Mouse (Mus musculus) embryonic facial prominence, embryonic 14.5 days (tissue): ENCODE measurements at regions not wholly inside any gene's neighbourhood (a gene's known extent, or its start where the extent isn't known, plus 50 kb on each side); places are given as distances from the start of the nearest gene placed in this dataset.

Experiments used
- ATAC-seq: fragments of 200-750 bp; cut with Nextera tagmentation; 2 replicates; pipeline ENCODE4 v1.8.0; 2017; ENCODE audit warnings: low read depth, moderate number of reproducible peaks, moderate TSS enrichment
- DNase-seq: peaks from one replicate; pipeline ENCODE4 v3.0.0-alpha.2; 2015; ENCODE audit warnings: low spot score
- H3K27ac ChIP-seq: fragments of 300-500 bp; sonication (generic); replicated peaks from 2 replicates; pipeline ENCODE4 v1.5.1; 2014; ENCODE audit warnings: low read depth, mild to moderate bottlenecking, low read length, moderate library complexity
- H3K27me3 ChIP-seq: fragments of 300-500 bp; sonication (generic); replicated peaks from 2 replicates; pipeline ENCODE4 v1.6.1; 2014; ENCODE audit warnings: low read length; ENCODE audit not compliant: control insufficient read depth, insufficient read depth
- H3K36me3 ChIP-seq: fragments of 300-500 bp; sonication (generic); 2 replicates; pipeline ENCODE4 v1.6.1; 2014; ENCODE audit warnings: low read length, mixed read lengths; ENCODE audit not compliant: control insufficient read depth, insufficient read depth
- H3K4me1 ChIP-seq: fragments of 300-500 bp; sonication (generic); 2 replicates; pipeline ENCODE4 v1.6.1; 2014; ENCODE audit warnings: antibody characterized with exemption, low read length; ENCODE audit not compliant: control insufficient read depth, insufficient read depth
- H3K4me2 ChIP-seq: fragments of 300-500 bp; sonication (generic); 2 replicates; pipeline ENCODE4 v1.6.1; 2014; ENCODE audit warnings: low read depth, mild to moderate bottlenecking, low read length, moderate library complexity, mixed read lengths
- H3K4me3 ChIP-seq: fragments of 300-500 bp; sonication (generic); 2 replicates; pipeline ENCODE4 v1.5.1; 2014; ENCODE audit warnings: low read depth, mild to moderate bottlenecking, low read length
- H3K9ac ChIP-seq: fragments of 300-500 bp; sonication (generic); 2 replicates; pipeline ENCODE4 v1.6.1; 2014; ENCODE audit warnings: low read depth, mild to moderate bottlenecking, low read length, moderate library complexity, mixed read lengths
- H3K9me3 ChIP-seq: fragments of 300-500 bp; sonication (generic); 2 replicates; pipeline ENCODE4 v1.6.1; 2016; ENCODE audit warnings: low read length; ENCODE audit not compliant: control insufficient read depth
- WGBS: fragments of 180-500 bp; shearing (Covaris S2); extraction: QIAGEN DNeasy Blood & Tissue Kit; methylation state at CpG from one replicate; pipeline ENCODE4 v1.1.7; 2014; 5-methylcytosine and 5-hydroxymethylcytosine counted together

GRCm38 (mm10) chr3:52562816-52563215 lies 294.7 kb downstream of the Foxo1 start:
- Histone ChIP-seq H3K9ac (no peak overlapping the region), H3K4me3 (no peak overlapping the region), H3K27ac (no peak overlapping the region), H3K4me1 (no peaks in the 10 kb centered on the region), H3K36me3 (no peaks in the 10 kb centered on the region), H3K4me2 (no peak overlapping the region), H3K9me3 (no peaks in the 10 kb centered on the region), H3K27me3 (no peaks in the 10 kb centered on the region)
- DNase-seq (no peak), ATAC-seq (no peak)
- WGBS, result 57% methylated on average over 5 of the region's 5 CpGs

GRCm38 (mm10) chr3:52559481-52559880 lies 291.3 kb downstream of the Foxo1 start:
- no peaks in the 10 kb centered on the region for H3K36me3 ChIP-seq
- ATAC-seq (no peak), DNase-seq (no peak)
- no peaks in the 10 kb centered on the region for H3K27me3 ChIP-seq
- H3K4me1 ChIP-seq, result no peaks in the 10 kb centered on the region
- H3K4me3 ChIP-seq, result no peak overlapping the region
- H3K4me2 ChIP-seq, result no peak overlapping the region
- no peaks in the 10 kb centered on the region for H3K9me3 ChIP-seq
- no peak overlapping the region for H3K9ac ChIP-seq
- WGBS, result 71% methylated on average over 10 of the region's 10 CpGs
- H3K27ac ChIP-seq, result no peak overlapping the region

GRCm38 (mm10) chr3:52558765-52559164 lies 290.6 kb downstream of the Foxo1 start:
- Histone ChIP-seq H3K27ac (no peak overlapping the region), H3K36me3 (no peaks in the 10 kb centered on the region), H3K4me1 (no peaks in the 10 kb centered on the region), H3K9me3 (no peaks in the 10 kb centered on the region), H3K4me2 (no peak overlapping the region), H3K27me3 (no peaks in the 10 kb centered on the region), H3K9ac (no peak overlapping the region), H3K4me3 (no peak overlapping the region)
- 62% methylated on average over 6 of the region's 6 CpGs for WGBS
- ATAC-seq, result no peak
- DNase-seq, result no peak

GRCm38 (mm10) chr3:52557296-52557695 lies 289.2 kb downstream of the Foxo1 start:
- no peaks in the 10 kb centered on the region for H3K36me3 ChIP-seq
- H3K4me2 ChIP-seq, result no peak overlapping the region
- no peak overlapping the region for H3K4me3 ChIP-seq
- no peak overlapping the region for H3K9ac ChIP-seq
- ATAC-seq, result no peak
- no peaks in the 10 kb centered on the region for H3K4me1 ChIP-seq
- H3K27me3 ChIP-seq, result no peaks in the 10 kb centered on the region
- H3K9me3 ChIP-seq, result no peaks in the 10 kb centered on the region
- no peak for DNase-seq
- 87% methylated on average over 4 of the region's 4 CpGs for WGBS
- H3K27ac ChIP-seq, result no peak overlapping the region

- no peaks in the 10 kb centered on the region for H3K27me3 ChIP-seq
- H3K4me2 ChIP-seq, result no peak overlapping the region
- DNase-seq (peak; percentile 33), ATAC-seq (no peak)
- 66% methylated on average over 6 of the region's 6 CpGs for WGBS
- H3K9me3 ChIP-seq, result no peaks in the 10 kb centered on the region
- no peaks in the 10 kb centered on the region for H3K4me1 ChIP-seq
- H3K36me3 ChIP-seq, result no peaks in the 10 kb centered on the region
- H3K27ac ChIP-seq, result no peak overlapping the region
- H3K4me3 ChIP-seq, result no peak overlapping the region
- no peak overlapping the region for H3K9ac ChIP-seq
Measured at GRCm38 (mm10) chr3:52555038-52555437, 286.9 kb downstream of the Foxo1 start.

- Histone ChIP-seq H3K9me3 (no peaks in the 10 kb centered on the region), H3K27ac (no peak overlapping the region), H3K4me1 (no peaks in the 10 kb centered on the region), H3K36me3 (no peaks in the 10 kb centered on the region), H3K4me3 (no peak overlapping the region), H3K9ac (no peak overlapping the region), H3K27me3 (no peaks in the 10 kb centered on the region), H3K4me2 (no peak overlapping the region)
- DNase-seq, result no peak
- 75% methylated on average over 1 of the region's 1 CpGs for WGBS
- no peak for ATAC-seq
Measured at GRCm38 (mm10) chr3:52554490-52554889, 286.4 kb downstream of the Foxo1 start.

GRCm38 (mm10) chr3:52548201-52548893 lies 280.2 kb downstream of the Foxo1 start:
- ATAC-seq, result no peak
- DNase-seq, result no peak

GRCm38 (mm10) chr3:52546035-52546434 lies 277.9 kb downstream of the Foxo1 start:
- no peak overlapping the region for H3K4me2 ChIP-seq
- no peak overlapping the region for H3K9ac ChIP-seq
- DNase-seq, result no peak
- no peaks in the 10 kb centered on the region for H3K27me3 ChIP-seq
- H3K4me1 ChIP-seq, result 0 out of 2 replicates have a peak, but pooled peaks cover 3% of the 10 kb centered on the region
- 84% methylated on average over 5 of the region's 5 CpGs for WGBS
- no peak overlapping the region for H3K27ac ChIP-seq
- ATAC-seq, result no peak
- H3K36me3 ChIP-seq, result no peaks in the 10 kb centered on the region
- no peak overlapping the region for H3K4me3 ChIP-seq
- H3K9me3 ChIP-seq, result no peaks in the 10 kb centered on the region

More at GRCm38 (mm10) chr3:52548201-52548893, 280.2 kb downstream of the Foxo1 start:
- Histone ChIP-seq H3K4me1 (no peaks in the 10 kb centered on the region), H3K36me3 (no peaks in the 10 kb centered on the region), H3K4me2 (no peak overlapping the region), H3K9me3 (no peaks in the 10 kb centered on the region), H3K27ac (no peak overlapping the region), H3K4me3 (no peak overlapping the region), H3K27me3 (no peaks in the 10 kb centered on the region), H3K9ac (no peak overlapping the region)
- 86% methylated on average over 6 of the region's 6 CpGs for WGBS

- no peak overlapping the region for H3K4me3 ChIP-seq
- 53% methylated on average over 6 of the region's 6 CpGs for WGBS
Measured at GRCm38 (mm10) chr3:52543006-52543405, 274.9 kb downstream of the Foxo1 start.

More at GRCm38 (mm10) chr3:52543006-52543405, 274.9 kb downstream of the Foxo1 start:
- no peaks in the 10 kb centered on the region for H3K36me3 ChIP-seq
- no peak for ATAC-seq
- H3K9ac ChIP-seq, result no peak overlapping the region
- no peak overlapping the region for H3K4me2 ChIP-seq
- H3K4me1 ChIP-seq, result peaks cover 8% of the 10 kb centered on the region; the same call in 1 of the 2 replicates
- H3K27ac ChIP-seq, result no peak overlapping the region
- H3K27me3 ChIP-seq, result no peaks in the 10 kb centered on the region
- DNase-seq, result no peak
- H3K9me3 ChIP-seq, result no peaks in the 10 kb centered on the region
